Mouse (Mus musculus) kidney, embryonic 16.5 days (tissue): ENCODE measurements around the gene Ctdnep1. TPM values are rescaled to one million over a fixed set of nuclear protein-coding genes. Genes with fewer than 3 reads are reported as not detected.

Experiments
- ATAC-seq: fragments of 200-750 bp; cut with Nextera tagmentation; 2 replicates; pipeline ENCODE4 v1.8.0; 2017; ENCODE audit warnings: moderate TSS enrichment; ENCODE audit not compliant: low FRiP score, low TSS enrichment
- H3K27ac ChIP-seq: fragments of 300-500 bp; sonication (generic); 2 replicates; pipeline ENCODE4 v1.5.1; 2014; ENCODE audit warnings: low read length
- H3K27me3 ChIP-seq: fragments of 300-500 bp; sonication (generic); 2 replicates; pipeline ENCODE4 v1.6.1; 2014; ENCODE audit warnings: low read length, control low read depth, mixed read lengths; ENCODE audit not compliant: insufficient read depth
- H3K36me3 ChIP-seq: fragments of 300-500 bp; sonication (generic); 2 replicates; pipeline ENCODE4 v1.6.1; 2014; ENCODE audit warnings: low read length, control low read depth, mixed read lengths; ENCODE audit not compliant: insufficient read depth
- H3K4me1 ChIP-seq: fragments of 300-500 bp; sonication (generic); 2 replicates; pipeline ENCODE4 v1.6.1; 2014; ENCODE audit warnings: low read length, control low read depth, mixed read lengths; ENCODE audit not compliant: insufficient read depth
- H3K4me2 ChIP-seq: fragments of 300-500 bp; sonication (generic); replicated peaks from 2 replicates; pipeline ENCODE4 v1.6.1; 2014; ENCODE audit warnings: low read depth, low read length
- H3K4me3 ChIP-seq: fragments of 300-500 bp; sonication (generic); 2 replicates; pipeline ENCODE4 v1.5.1; 2014; ENCODE audit warnings: mild to moderate bottlenecking, low read length
- H3K9ac ChIP-seq: fragments of 300-500 bp; sonication (generic); replicated peaks from 2 replicates; pipeline ENCODE4 v1.6.1; 2014; ENCODE audit warnings: low read length
- H3K9me3 ChIP-seq: fragments of 300-500 bp; sonication (generic); 2 replicates; pipeline ENCODE4 v1.6.1; 2016; ENCODE audit warnings: low read length, control low read depth
- WGBS: fragments of 180-500 bp; shearing (Covaris S2); extraction: QIAGEN DNeasy Blood & Tissue Kit; methylation state at CpG from one replicate; pipeline ENCODE4 v1.1.7; 2014; 5-methylcytosine and 5-hydroxymethylcytosine counted together
- polyA plus RNA-seq: library from polyadenylated mRNA; unstranded; fragments of >200 nt; fragmentation: Nextera tagmentation; extraction: Ambion mirVana; gene quantifications from 2 replicates; pipeline ENCODE4 v1.2.1, GENCODE M21; 2015

Ctdnep1 gene
- polyA plus RNA-seq, 1 experiment from 2014 or later = 35.8 TPM

- H3K9ac ChIP-seq = peak overlapping the region; percentile 27; the same call in 1 of the 2 replicates
- H3K9me3 ChIP-seq = no peaks in the 10 kb centered on the region
- peak overlapping the region; percentile 74 for H3K4me3 ChIP-seq
- H3K4me1 ChIP-seq = peaks cover 52% of the 10 kb centered on the region
- under 1% methylated on average over 8 of the region's 8 CpGs for WGBS
- ATAC-seq = peak; percentile 89
- peak overlapping the region; percentile 88 for H3K27ac ChIP-seq
- H3K4me2 ChIP-seq = peak overlapping the region; percentile 94
- H3K36me3 ChIP-seq = no peaks in the 10 kb centered on the region
- H3K27me3 ChIP-seq = no peaks in the 10 kb centered on the region
Measured at GRCm38 (mm10) chr11:70020731-70021263, 39.8 kb downstream of the Ctdnep1 start.

GRCm38 (mm10) chr11:70021264-70022132 lies 40.5 kb downstream of the Ctdnep1 start:
- 2% methylated on average over 40 of the region's 40 CpGs for WGBS
- peak overlapping the region; percentile 27; the same call in 1 of the 2 replicates for H3K9ac ChIP-seq

GRCm38 (mm10) chr11:70023481-70024150 lies 42.7 kb downstream of the Ctdnep1 start:
- Histone ChIP-seq H3K4me3 (peak overlapping the region; percentile 36), H3K9ac (peak overlapping the region; percentile 55), H3K9me3 (no peaks in the 10 kb centered on the region), H3K27ac (no peak overlapping the region), H3K4me1 (peaks cover 63% of the 10 kb centered on the region), H3K36me3 (no peaks in the 10 kb centered on the region), H3K27me3 (no peaks in the 10 kb centered on the region), H3K4me2 (peak overlapping the region; percentile 61)
- WGBS = 14% methylated on average over 9 of the region's 29 CpGs
- no peak for ATAC-seq

More at GRCm38 (mm10) chr11:70021264-70022132, 40.5 kb downstream of the Ctdnep1 start:
- Histone ChIP-seq H3K9me3 (no peaks in the 10 kb centered on the region), H3K36me3 (no peaks in the 10 kb centered on the region), H3K4me3 (peak overlapping the region; percentile 74), H3K4me2 (peak overlapping the region; percentile 94), H3K4me1 (peaks cover 59% of the 10 kb centered on the region), H3K27ac (peak overlapping the region; percentile 78), H3K27me3 (no peaks in the 10 kb centered on the region)
- ATAC-seq = peak; percentile 67

- no peak overlapping the region for H3K27ac ChIP-seq
- H3K4me1 ChIP-seq = peaks cover 63% of the 10 kb centered on the region
- 19% methylated on average over 5 of the region's 6 CpGs for WGBS
- no peaks in the 10 kb centered on the region for H3K27me3 ChIP-seq
- ATAC-seq = no peak
- H3K9ac ChIP-seq = peak overlapping the region; percentile 55
- H3K4me2 ChIP-seq = peak overlapping the region; percentile 61
- H3K4me3 ChIP-seq = peak overlapping the region; percentile 36
- H3K36me3 ChIP-seq = no peaks in the 10 kb centered on the region
- no peaks in the 10 kb centered on the region for H3K9me3 ChIP-seq
Measured at GRCm38 (mm10) chr11:70024151-70024514, 43.2 kb downstream of the Ctdnep1 start.

- peaks cover 10% of the 10 kb centered on the region for H3K36me3 ChIP-seq
- peak overlapping the region; percentile 40 for H3K4me3 ChIP-seq
- H3K9ac ChIP-seq = peak overlapping the region; percentile 50; the same call in 1 of the 2 replicates
- WGBS = 0% methylated on average over 18 of the region's 19 CpGs
- no peak overlapping the region for H3K27ac ChIP-seq
- peak overlapping the region; percentile 61 for H3K4me2 ChIP-seq
- ATAC-seq = peak; percentile 76
- H3K27me3 ChIP-seq = no peaks in the 10 kb centered on the region
- H3K9me3 ChIP-seq = no peaks in the 10 kb centered on the region
- peaks cover 58% of the 10 kb centered on the region for H3K4me1 ChIP-seq
Measured at GRCm38 (mm10) chr11:70026689-70027088, 45.7 kb downstream of the Ctdnep1 start.

GRCm38 (mm10) chr11:70027397-70027796 lies 46.4 kb downstream of the Ctdnep1 start:
- WGBS = 23% methylated on average over 9 of the region's 9 CpGs
- Histone ChIP-seq H3K27ac (peak overlapping the region; percentile 16; the same call in 1 of the 2 replicates), H3K9ac (peak overlapping the region; percentile 39), H3K27me3 (no peaks in the 10 kb centered on the region), H3K9me3 (no peaks in the 10 kb centered on the region), H3K4me2 (peak overlapping the region; percentile 61), H3K36me3 (peaks cover 17% of the 10 kb centered on the region), H3K4me1 (peaks cover 58% of the 10 kb centered on the region), H3K4me3 (peak overlapping the region; percentile 40)
- ATAC-seq = no peak

GRCm38 (mm10) chr11:70028401-70029129 lies 47.6 kb downstream of the Ctdnep1 start:
- ATAC-seq = 0 out of 2 replicates have a peak, but pooled peaks have one; percentile 20
- Histone ChIP-seq H3K9me3 (no peaks in the 10 kb centered on the region), H3K4me3 (peak overlapping the region; percentile 30), H3K4me2 (peak overlapping the region; percentile 61), H3K4me1 (peaks cover 53% of the 10 kb centered on the region), H3K27ac (peak overlapping the region; percentile 76), H3K36me3 (peaks cover 24% of the 10 kb centered on the region), H3K9ac (peak overlapping the region; percentile 37), H3K27me3 (no peaks in the 10 kb centered on the region)
- WGBS = 17% methylated on average over 12 of the region's 12 CpGs

- peaks cover 47% of the 10 kb centered on the region for H3K4me1 ChIP-seq
Measured at GRCm38 (mm10) chr11:70029130-70029801, 48.3 kb downstream of the Ctdnep1 start.

More at GRCm38 (mm10) chr11:70029130-70029801, 48.3 kb downstream of the Ctdnep1 start:
- Histone ChIP-seq H3K36me3 (peaks cover 24% of the 10 kb centered on the region), H3K4me3 (peak overlapping the region; percentile 30), H3K9me3 (no peaks in the 10 kb centered on the region), H3K4me2 (peak overlapping the region; percentile 61), H3K27me3 (no peaks in the 10 kb centered on the region), H3K27ac (peak overlapping the region; percentile 76), H3K9ac (peak overlapping the region; percentile 19; the same call in 1 of the 2 replicates)
- WGBS = under 1% methylated on average over 20 of the region's 20 CpGs
- ATAC-seq = peak; percentile 68
